Mouse (Mus musculus) small intestine, adult 2 months (tissue): ENCODE data around the gene 2010111I01Rik. TPM values are rescaled to one million over a fixed set of nuclear protein-coding genes. Genes with fewer than 3 reads are reported as not detected.

Experiments
- H3K27ac ChIP-seq: fragments of 200-500 bp; 2 replicates; pipeline ENCODE4 v1.5.1; 2012; ENCODE audit warnings: low read depth, low read length, control low read depth, inconsistent platforms; ENCODE audit not compliant: insufficient read depth
- H3K27me3 ChIP-seq: fragments of 200-500 bp; 2 replicates; pipeline ENCODE4 v1.6.1; 2012; ENCODE audit warnings: mild to moderate bottlenecking, moderate library complexity, low read length, inconsistent platforms; ENCODE audit not compliant: control insufficient read depth, insufficient read depth
- H3K36me3 ChIP-seq: fragments of 200-500 bp; 2 replicates; pipeline ENCODE4 v1.6.1; 2012; ENCODE audit warnings: mild to moderate bottlenecking, low read length, control low read depth, inconsistent platforms; ENCODE audit not compliant: control insufficient read depth, insufficient read depth
- H3K4me1 ChIP-seq: fragments of 200-500 bp; 2 replicates; pipeline ENCODE4 v1.6.1; 2012; ENCODE audit warnings: low read length, inconsistent platforms, mixed read lengths; ENCODE audit not compliant: control insufficient read depth, insufficient read depth, insufficient read length
- H3K4me3 ChIP-seq: fragments of 200-500 bp; 2 replicates; pipeline ENCODE4 v1.5.1; 2012; ENCODE audit warnings: low read depth, mild to moderate bottlenecking, control low read depth, inconsistent platforms, low read length, moderate library complexity
- CTCF ChIP-seq: fragments of 200-500 bp; IDR thresholded peaks from 2 replicates; pipeline ENCODE4 v1.5.1; 2012; ENCODE audit warnings: low read depth, mild to moderate bottlenecking, control low read depth, inconsistent platforms, low read length, moderate library complexity, mixed read lengths; ENCODE audit not compliant: insufficient replicate concordance, insufficient read length; ENCODE audit errors: extremely low read depth
- POLR2A ChIP-seq: fragments of 200-500 bp; IDR thresholded peaks from 2 replicates; pipeline ENCODE4 v1.6.1; 2012; ENCODE audit warnings: low read depth, mild to moderate bottlenecking, control low read depth, inconsistent platforms, low read length, moderate library complexity
- WGBS: fragments of 180-500 bp; shearing (Covaris S2); methylation state at CpG from one replicate; pipeline ENCODE4 v1.1.7; 2018; 5-methylcytosine and 5-hydroxymethylcytosine counted together
- polyA plus RNA-seq: library from polyadenylated mRNA; depleted of rRNA; stranded (reverse); fragments of >200 nt; gene quantifications from 2 replicates; pipeline ENCODE4 v1.2.3, GENCODE M21; 2012

2010111I01Rik gene
- polyA plus RNA-seq, 1 experiment: 48.4 TPM

DNA sequence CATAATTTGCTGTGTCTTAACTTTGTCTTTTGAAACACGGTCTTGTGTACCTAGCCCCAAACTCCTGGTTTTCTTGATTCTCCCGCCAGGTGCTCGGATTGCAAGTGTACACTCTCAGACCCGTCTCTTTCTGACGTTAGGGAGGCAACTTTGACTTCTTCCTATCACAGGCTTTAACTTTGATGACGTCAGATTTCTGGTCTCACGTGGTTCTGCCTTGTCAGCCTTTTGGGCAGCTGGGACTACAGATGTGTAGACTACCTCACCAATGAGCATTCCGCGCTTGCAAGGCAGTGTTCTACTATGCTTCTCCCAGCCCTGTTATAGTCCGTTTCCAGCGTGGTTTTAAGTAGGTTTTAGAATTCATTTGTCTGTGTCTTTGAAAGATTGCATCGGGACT, 137.1 kb downstream of the 2010111I01Rik start:
- no peak overlapping the region for H3K27ac ChIP-seq
- 87% methylated on average over 12 of the region's 12 CpGs for WGBS
- TF ChIP-seq POLR2A (no peak), CTCF (no peak)
- peaks cover 20% of the 10 kb centered on the region; the same call in 1 of the 2 replicates for H3K4me1 ChIP-seq
- no peaks in the 10 kb centered on the region for H3K27me3 ChIP-seq
- no peaks in the 10 kb centered on the region for H3K36me3 ChIP-seq
- H3K4me3 ChIP-seq: no peak overlapping the region

DNA sequence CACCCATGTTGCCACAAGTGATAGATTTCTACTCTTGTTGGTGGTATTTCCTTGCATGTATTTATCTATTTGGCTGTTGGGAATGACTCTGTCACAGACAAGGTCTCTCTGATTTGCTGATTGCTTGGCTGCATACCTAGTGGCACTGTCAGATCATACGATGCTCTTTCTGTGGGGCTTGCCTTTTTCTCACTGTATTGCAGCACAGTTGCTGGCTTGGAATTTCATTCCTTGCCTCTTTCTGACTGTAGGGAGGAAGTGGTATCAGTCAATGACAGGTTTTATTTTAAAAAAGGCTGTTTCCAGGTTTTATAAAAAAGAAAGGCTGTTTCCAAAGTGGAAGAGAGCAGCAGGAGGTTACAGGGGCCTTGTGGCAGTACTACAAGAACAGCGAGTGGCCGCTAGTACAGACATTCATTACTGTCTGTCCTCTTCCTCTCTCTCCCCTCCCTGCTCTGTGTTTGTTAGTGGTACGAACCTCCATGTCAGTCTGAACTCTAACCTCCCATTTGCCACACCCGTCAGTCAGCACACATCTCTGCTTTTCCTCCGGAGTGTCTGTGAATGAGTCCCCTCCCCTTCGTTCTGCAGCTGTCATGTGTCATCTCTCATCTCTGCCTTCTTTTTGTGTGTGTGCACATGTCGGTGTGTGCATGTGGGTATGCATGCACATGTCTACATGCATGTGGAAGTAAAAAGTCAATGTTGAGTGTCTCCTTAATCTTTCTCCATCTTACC, 138.3 kb downstream of the 2010111I01Rik start:
- Histone ChIP-seq H3K36me3 (no peaks in the 10 kb centered on the region), H3K27me3 (no peaks in the 10 kb centered on the region), H3K27ac (no peak overlapping the region), H3K4me3 (no peak overlapping the region), H3K4me1 (peaks cover 20% of the 10 kb centered on the region; the same call in 1 of the 2 replicates)
- 40% methylated on average over 8 of the region's 8 CpGs for WGBS
- TF ChIP-seq CTCF (no peak), POLR2A (no peak)

DNA sequence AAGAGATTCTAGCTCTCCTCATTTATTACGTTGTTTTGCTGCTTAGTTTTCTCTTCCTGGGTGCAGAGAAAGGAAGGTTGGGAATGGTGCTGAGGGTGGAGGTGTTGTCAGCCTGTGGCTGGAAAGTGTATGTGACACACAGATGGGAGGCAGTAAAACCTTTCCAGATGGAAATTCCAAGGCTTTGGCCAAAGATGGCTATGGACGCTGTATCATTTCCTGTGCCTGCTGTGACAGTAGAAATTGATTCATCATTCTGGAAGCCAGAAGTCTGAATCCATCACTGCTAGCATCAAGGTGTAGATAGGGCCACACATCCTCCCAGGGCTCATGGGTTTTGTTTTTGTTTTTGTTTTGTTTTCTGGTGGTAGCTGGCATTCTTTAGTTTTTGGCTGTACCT, 141.9 kb downstream of the 2010111I01Rik start:
- no peak overlapping the region for H3K4me3 ChIP-seq
- no peak overlapping the region for H3K27ac ChIP-seq
- peaks cover 26% of the 10 kb centered on the region; the same call in 1 of the 2 replicates for H3K4me1 ChIP-seq
- TF ChIP-seq POLR2A (no peak), CTCF (no peak)
- WGBS: 64% methylated on average over 2 of the region's 2 CpGs
- no peaks in the 10 kb centered on the region for H3K27me3 ChIP-seq
- H3K36me3 ChIP-seq: no peaks in the 10 kb centered on the region

DNA sequence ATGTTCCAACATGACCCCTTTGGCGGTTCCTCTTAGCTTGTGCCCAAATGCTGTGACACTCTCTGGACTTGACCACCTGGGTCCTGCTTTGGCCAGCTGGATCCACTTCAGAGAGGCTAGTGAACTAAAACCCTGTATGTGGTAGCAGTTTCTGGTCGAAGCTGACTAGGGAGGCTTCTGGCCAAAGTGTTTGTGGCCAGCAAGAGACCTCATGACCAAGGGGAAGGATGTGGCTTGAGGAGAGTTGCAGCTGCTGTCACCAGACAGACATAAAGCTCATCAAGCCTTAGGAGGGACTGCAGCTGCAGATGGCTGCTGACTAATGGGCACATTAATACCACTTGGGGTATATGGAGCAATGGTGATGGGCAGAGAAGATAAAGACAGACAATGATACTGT, 143.9 kb downstream of the 2010111I01Rik start:
- Histone ChIP-seq H3K27me3 (no peaks in the 10 kb centered on the region), H3K4me1 (peaks cover 20% of the 10 kb centered on the region; the same call in 1 of the 2 replicates), H3K36me3 (no peaks in the 10 kb centered on the region), H3K27ac (no peak overlapping the region), H3K4me3 (no peak overlapping the region)
- TF ChIP-seq POLR2A (no peak), CTCF (no peak)
- 77% methylated on average over 2 of the region's 2 CpGs for WGBS

DNA sequence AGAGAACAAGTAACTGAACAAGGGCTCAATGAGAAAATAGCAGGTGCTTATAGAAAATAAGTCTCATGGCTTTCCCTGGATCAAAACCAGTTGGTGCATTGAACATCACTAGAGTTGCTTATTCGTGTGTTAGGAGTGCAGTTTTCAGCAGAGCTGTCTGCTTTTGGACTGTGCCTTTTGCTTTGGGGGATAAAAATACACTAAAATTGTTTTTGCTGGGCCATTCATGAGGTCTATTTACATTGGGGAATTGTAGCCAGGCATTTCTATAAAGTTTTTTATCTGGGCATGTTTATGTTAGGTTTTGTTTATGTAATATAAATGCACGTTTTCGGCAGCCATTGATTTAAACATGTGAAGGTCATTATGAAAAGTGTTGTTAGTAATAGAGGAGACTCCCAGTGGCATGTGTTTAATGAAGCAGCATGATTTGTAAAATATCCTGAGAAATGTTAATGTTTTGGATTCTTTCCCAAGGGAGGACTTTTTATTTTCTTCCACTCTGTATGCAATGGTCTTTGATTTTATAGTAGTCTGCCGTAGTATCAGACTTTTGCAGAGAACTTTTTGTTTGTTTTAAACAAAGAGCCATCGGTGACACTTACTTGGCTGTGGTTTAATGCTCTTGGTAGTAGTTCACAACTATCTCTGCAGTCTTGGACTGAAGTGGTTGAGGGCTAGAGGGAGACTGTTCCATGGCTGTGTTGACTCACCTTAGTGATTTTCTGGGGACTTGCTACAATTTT, 146.8 kb downstream of the 2010111I01Rik start:
- Histone ChIP-seq H3K27me3 (no peaks in the 10 kb centered on the region), H3K36me3 (no peaks in the 10 kb centered on the region), H3K27ac (no peak overlapping the region), H3K4me3 (no peak overlapping the region), H3K4me1 (peaks cover 11% of the 10 kb centered on the region; the same call in 1 of the 2 replicates)
- WGBS: 64% methylated on average over 5 of the region's 5 CpGs
- no peak for TF ChIP-seq POLR2A
- no peak for TF ChIP-seq CTCF

GRCm38 (mm10) chr13:63112043-63112597, 147.4 kb downstream of the 2010111I01Rik start:
- no peak overlapping the region for H3K27ac ChIP-seq
- no peaks in the 10 kb centered on the region for H3K27me3 ChIP-seq
- no peak overlapping the region for H3K4me3 ChIP-seq
- WGBS: 54% methylated on average over 4 of the region's 4 CpGs
- TF ChIP-seq POLR2A (no peak), CTCF (no peak)
- no peaks in the 10 kb centered on the region for H3K36me3 ChIP-seq
- peaks cover 8% of the 10 kb centered on the region; the same call in 1 of the 2 replicates for H3K4me1 ChIP-seq
